Mouse (Mus musculus) splenic B cell, adult 2 months (primary cell): Measurements from ENCODE around the gene Tns2.

Source experiments
- DNase-seq: peaks from one replicate; pipeline ENCODE4 v3.0.0-alpha.2; 2011; ENCODE audit warnings: low read depth, low spot score
- H3K27me3 ChIP-seq: 2 replicates; pipeline ENCODE4 v1.6.1; 2012; ENCODE audit warnings: mild to moderate bottlenecking, low read length, moderate library complexity, mixed read lengths; ENCODE audit not compliant: control insufficient read depth, poor library complexity, insufficient read depth, severe bottlenecking
- H3K36me3 ChIP-seq: 2 replicates; pipeline ENCODE4 v1.6.1; 2012; ENCODE audit warnings: mild to moderate bottlenecking, low read length, moderate library complexity, mixed read lengths; ENCODE audit not compliant: control insufficient read depth, poor library complexity, insufficient read depth, severe bottlenecking

Gene Tns2

GRCm38 (mm10) chr15:102101672-102102541, 1.7 kb downstream of the Tns2 start:
- no peak for DNase-seq
- peaks cover 2% of the 10 kb centered on the region; the same call in 1 of the 2 replicates for H3K36me3 ChIP-seq
- H3K27me3 ChIP-seq = no peaks in the 10 kb centered on the region

GRCm38 (mm10) chr15:102102548-102103121, 2.4 kb downstream of the Tns2 start:
- Histone ChIP-seq H3K27me3 (no peaks in the 10 kb centered on the region), H3K36me3 (peaks cover under 1% of the 10 kb centered on the region; the same call in 1 of the 2 replicates)
- DNase-seq = no peak

GRCm38 (mm10) chr15:102103371-102103946, 3.2 kb downstream of the Tns2 start:
- DNase-seq = no peak
- no peaks in the 10 kb centered on the region for H3K36me3 ChIP-seq
- no peaks in the 10 kb centered on the region for H3K27me3 ChIP-seq

- no peaks in the 10 kb centered on the region for H3K27me3 ChIP-seq
- DNase-seq = no peak
- H3K36me3 ChIP-seq = no peaks in the 10 kb centered on the region
Observed at GRCm38 (mm10) chr15:102103947-102104555, 3.8 kb downstream of the Tns2 start.

- no peak for DNase-seq
- H3K36me3 ChIP-seq = no peaks in the 10 kb centered on the region
- no peaks in the 10 kb centered on the region for H3K27me3 ChIP-seq
Observed at GRCm38 (mm10) chr15:102105360-102105759, 5.1 kb downstream of the Tns2 start.

GRCm38 (mm10) chr15:102105764-102106730, 5.8 kb downstream of the Tns2 start:
- no peaks in the 10 kb centered on the region for H3K36me3 ChIP-seq
- DNase-seq = peak; percentile 60
- H3K27me3 ChIP-seq = no peaks in the 10 kb centered on the region

GRCm38 (mm10) chr15:102106754-102107456, 6.7 kb downstream of the Tns2 start:
- no peaks in the 10 kb centered on the region for H3K27me3 ChIP-seq
- DNase-seq = peak; percentile 51
- no peaks in the 10 kb centered on the region for H3K36me3 ChIP-seq

GRCm38 (mm10) chr15:102107689-102108573, 7.7 kb downstream of the Tns2 start:
- peak; percentile 82 for DNase-seq

GRCm38 (mm10) chr15:102108651-102109525, 8.7 kb downstream of the Tns2 start:
- no peaks in the 10 kb centered on the region for H3K36me3 ChIP-seq
- H3K27me3 ChIP-seq = no peaks in the 10 kb centered on the region
- peak; percentile 84 for DNase-seq

More at GRCm38 (mm10) chr15:102107689-102108573, 7.7 kb downstream of the Tns2 start:
- Histone ChIP-seq H3K36me3 (no peaks in the 10 kb centered on the region), H3K27me3 (no peaks in the 10 kb centered on the region)

GRCm38 (mm10) chr15:102110271-102110670, 10.1 kb downstream of the Tns2 start:
- no peak for DNase-seq
- Histone ChIP-seq H3K27me3 (no peaks in the 10 kb centered on the region), H3K36me3 (no peaks in the 10 kb centered on the region)

GRCm38 (mm10) chr15:102110701-102111494, 10.7 kb downstream of the Tns2 start:
- H3K27me3 ChIP-seq = no peaks in the 10 kb centered on the region
- DNase-seq = no peak

GRCm38 (mm10) chr15:102111495-102111829, 11.2 kb downstream of the Tns2 start:
- Histone ChIP-seq H3K36me3 (no peaks in the 10 kb centered on the region), H3K27me3 (no peaks in the 10 kb centered on the region)
- no peak for DNase-seq

More at GRCm38 (mm10) chr15:102110701-102111494, 10.7 kb downstream of the Tns2 start:
- H3K36me3 ChIP-seq = no peaks in the 10 kb centered on the region
